Mouse (Mus musculus) T-cell, adult 2 months (primary cell): ENCODE results near the gene Ldah.

Experiments used
- DNase-seq: peaks from one replicate; pipeline ENCODE4 v3.0.0; 2022; ENCODE audit warnings: low spot score

The Ldah gene

GRCm38 (mm10) chr12:8281225-8282017 lies 73.5 kb downstream of the Ldah start:
- DNase-seq, result no peak

GRCm38 (mm10) chr12:8287970-8288369 lies 80.1 kb downstream of the Ldah start:
- DNase-seq, result no peak

GRCm38 (mm10) chr12:8289099-8289498 lies 81.2 kb downstream of the Ldah start:
- DNase-seq, result no peak

- no peak for DNase-seq
Measured at GRCm38 (mm10) chr12:8289499-8289898, 81.6 kb downstream of the Ldah start.

- no peak for DNase-seq
Measured at GRCm38 (mm10) chr12:8291157-8291853, 83.4 kb downstream of the Ldah start.

GRCm38 (mm10) chr12:8295307-8295913 lies 87.5 kb downstream of the Ldah start:
- DNase-seq, result no peak

- DNase-seq, result no peak
Measured at GRCm38 (mm10) chr12:8296154-8296553, 88.2 kb downstream of the Ldah start.

GRCm38 (mm10) chr12:8297586-8298214 lies 89.8 kb downstream of the Ldah start:
- no peak for DNase-seq

GRCm38 (mm10) chr12:8298361-8299142 lies 90.6 kb downstream of the Ldah start:
- DNase-seq, result no peak

- DNase-seq, result no peak
Measured at GRCm38 (mm10) chr12:8299143-8300110, 91.5 kb downstream of the Ldah start.

GRCm38 (mm10) chr12:8300111-8300480 lies 92.2 kb downstream of the Ldah start:
- DNase-seq, result no peak

GRCm38 (mm10) chr12:8300521-8300920 lies 92.6 kb downstream of the Ldah start:
- no peak for DNase-seq

GRCm38 (mm10) chr12:8301011-8301814 lies 93.3 kb downstream of the Ldah start:
- no peak for DNase-seq

GRCm38 (mm10) chr12:8301841-8302431 lies 94.0 kb downstream of the Ldah start, which contains the start of gene Gdf7:
Gene Gdf7, minus strand, starts transcription at chr12:8301954.
- no peak for DNase-seq

- DNase-seq, result no peak
Measured at GRCm38 (mm10) chr12:8305258-8305657, 97.4 kb downstream of the Ldah start.

- peak; percentile 27 for DNase-seq
Measured at GRCm38 (mm10) chr12:8306432-8306831, 98.5 kb downstream of the Ldah start.

- DNase-seq, result peak; percentile 55
Measured at GRCm38 (mm10) chr12:8306910-8307309, 99.0 kb downstream of the Ldah start.

GRCm38 (mm10) chr12:8310992-8311391 lies 103.1 kb downstream of the Ldah start:
- no peak for DNase-seq

GRCm38 (mm10) chr12:8312266-8312665 lies 104.4 kb downstream of the Ldah start:
- no peak for DNase-seq
